Mouse (Mus musculus) forebrain, embryonic 10.5 days (tissue): ENCODE data around the gene Srp72. TPM values are rescaled to one million over a fixed set of nuclear protein-coding genes. Genes with fewer than 3 reads are reported as not detected.

Experiments
- DNase-seq: peaks from one replicate; pipeline ENCODE4 v3.0.0-alpha.2; 2017; ENCODE audit warnings: low spot score; ENCODE audit errors: extremely low spot score
- H3K27ac ChIP-seq: fragments of 300-500 bp; sonication (generic); 2 replicates; pipeline ENCODE4 v1.5.1; 2016; ENCODE audit warnings: mild to moderate bottlenecking
- H3K27me3 ChIP-seq: fragments of 300-500 bp; sonication (generic); 2 replicates; pipeline ENCODE4 v1.6.1; 2016; ENCODE audit warnings: mild to moderate bottlenecking; ENCODE audit not compliant: poor library complexity, severe bottlenecking
- H3K36me3 ChIP-seq: fragments of 300-500 bp; sonication (generic); replicated peaks from 2 replicates; pipeline ENCODE4 v1.6.1; 2016; ENCODE audit warnings: mild to moderate bottlenecking, moderate library complexity
- H3K4me1 ChIP-seq: fragments of 300-500 bp; sonication (generic); 2 replicates; pipeline ENCODE4 v1.6.1; 2016
- H3K4me3 ChIP-seq: fragments of 300-500 bp; sonication (generic); 2 replicates; pipeline ENCODE4 v1.5.1; 2016; ENCODE audit warnings: mild to moderate bottlenecking, moderate library complexity
- H3K9me3 ChIP-seq: fragments of 300-500 bp; sonication (generic); 2 replicates; pipeline ENCODE4 v1.6.1; 2016; ENCODE audit warnings: mild to moderate bottlenecking, moderate library complexity
- WGBS: fragments of 180-500 bp; shearing (Covaris S2); methylation state at CpG from one replicate; pipeline ENCODE4 v1.1.7; 2016; 5-methylcytosine and 5-hydroxymethylcytosine counted together
- polyA plus RNA-seq: library from polyadenylated mRNA; unstranded; fragments of >200 nt; fragmentation: Nextera tagmentation; extraction: Ambion mirVana; gene quantifications from 2 replicates; pipeline ENCODE4 v1.2.1, GENCODE M21; 2016

Srp72 gene
- 80.8 and 81.1 TPM in 2 replicates for polyA plus RNA-seq

DNA sequence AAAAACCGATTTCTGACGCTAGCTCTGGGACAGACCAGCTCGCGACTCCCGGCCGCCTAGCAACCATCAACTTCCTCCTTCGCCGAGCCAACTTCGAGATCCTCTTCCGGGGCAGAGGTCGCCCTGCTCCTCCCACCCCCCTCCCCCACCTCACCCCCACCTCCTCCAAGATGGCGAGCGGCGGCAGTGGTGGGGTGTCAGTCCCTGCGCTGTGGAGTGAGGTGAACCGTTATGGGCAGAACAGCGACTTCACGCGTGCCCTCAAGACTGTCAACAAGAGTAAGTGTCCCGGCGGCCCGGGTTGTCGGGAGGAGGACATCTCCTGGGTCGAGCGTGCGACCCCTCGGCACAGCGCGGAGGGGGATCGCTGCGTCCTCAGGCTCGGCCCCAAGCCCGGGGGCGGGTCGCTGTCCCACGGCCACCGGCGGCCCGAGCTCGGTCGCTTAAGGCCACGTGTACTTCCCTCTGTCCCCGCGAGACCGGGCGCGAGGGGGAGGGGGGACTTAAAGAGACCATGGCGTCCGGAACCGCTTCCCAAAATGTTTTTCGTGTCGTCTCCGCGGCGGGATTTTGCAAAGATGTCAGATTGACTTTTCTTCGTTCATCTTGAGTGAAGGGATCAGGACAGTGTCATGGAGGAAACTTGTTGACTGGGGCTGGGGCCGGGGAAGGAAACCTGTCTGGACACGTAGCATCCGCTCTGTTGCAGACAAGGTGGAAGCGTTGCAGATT is at the start of gene Srp72:
Gene Srp72 (plus strand): TSS at position 130 of the 732 bp plus-strand sequence.
- H3K27me3 ChIP-seq = no peaks in the 10 kb centered on the region
- peak; percentile 91 for DNase-seq
- no peaks in the 10 kb centered on the region for H3K9me3 ChIP-seq
- peaks cover 58% of the 10 kb centered on the region for H3K36me3 ChIP-seq
- peak within 1 kb of the TSS; percentile 96 for H3K4me3 ChIP-seq
- H3K4me1 ChIP-seq = peaks cover 20% of the 10 kb centered on the region
- peak within 1 kb of the TSS; percentile 92 for H3K27ac ChIP-seq
- whole genome bisulfite sequencing = under 1% methylated on average over 60 of the region's 60 CpGs

- Histone ChIP-seq H3K27me3 (no peaks in the 10 kb centered on the region), H3K4me3 (no peak overlapping the region), H3K27ac (no peak overlapping the region; the same call in 1 of the 2 replicates), H3K9me3 (peaks cover 38% of the 10 kb centered on the region), H3K4me1 (0 out of 2 replicates have a peak, but pooled peaks cover 2% of the 10 kb centered on the region), H3K36me3 (peaks cover 69% of the 10 kb centered on the region)
- WGBS = 83% methylated on average over 16 of the region's 16 CpGs
- DNase-seq = no peak
Observed at GRCm38 (mm10) chr5:76928124-76928832, 46.2 kb upstream of the Srp72 start.

- no peak for DNase-seq
- Histone ChIP-seq H3K4me3 (no peak overlapping the region), H3K27me3 (no peaks in the 10 kb centered on the region), H3K4me1 (0 out of 2 replicates have a peak, but pooled peaks cover 2% of the 10 kb centered on the region), H3K27ac (no peak overlapping the region), H3K36me3 (peaks cover 59% of the 10 kb centered on the region), H3K9me3 (peaks cover 38% of the 10 kb centered on the region)
- WGBS = 87% methylated on average over 7 of the region's 7 CpGs
Observed at GRCm38 (mm10) chr5:76929180-76929877, 45.2 kb upstream of the Srp72 start.

DNA sequence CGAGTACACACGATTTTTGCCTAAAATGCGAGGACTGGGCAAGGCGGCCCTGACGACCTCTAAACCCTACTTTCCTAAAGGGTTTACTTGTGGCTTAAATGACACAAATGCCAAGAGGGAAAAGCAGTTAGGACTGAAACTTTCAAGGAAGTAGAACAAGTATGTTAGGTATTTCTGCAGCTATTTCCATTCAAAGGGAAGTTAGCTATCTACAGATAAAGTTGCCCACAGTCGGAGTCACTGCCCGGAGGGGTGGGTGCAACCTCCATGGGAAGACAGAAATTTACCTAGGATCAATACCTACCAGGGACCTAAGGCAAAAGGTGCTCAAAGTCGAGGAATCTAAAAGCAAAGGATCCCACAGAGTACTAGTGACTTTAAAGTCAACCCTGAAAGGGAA is 34.8 kb upstream of the Srp72 start:
- H3K36me3 ChIP-seq = peaks cover 49% of the 10 kb centered on the region
- H3K27ac ChIP-seq = no peak overlapping the region
- peaks cover 20% of the 10 kb centered on the region for H3K9me3 ChIP-seq
- no peaks in the 10 kb centered on the region for H3K27me3 ChIP-seq
- H3K4me3 ChIP-seq = no peak overlapping the region
- WGBS = 95% methylated on average over 8 of the region's 8 CpGs
- no peaks in the 10 kb centered on the region for H3K4me1 ChIP-seq
- DNase-seq = no peak

DNA sequence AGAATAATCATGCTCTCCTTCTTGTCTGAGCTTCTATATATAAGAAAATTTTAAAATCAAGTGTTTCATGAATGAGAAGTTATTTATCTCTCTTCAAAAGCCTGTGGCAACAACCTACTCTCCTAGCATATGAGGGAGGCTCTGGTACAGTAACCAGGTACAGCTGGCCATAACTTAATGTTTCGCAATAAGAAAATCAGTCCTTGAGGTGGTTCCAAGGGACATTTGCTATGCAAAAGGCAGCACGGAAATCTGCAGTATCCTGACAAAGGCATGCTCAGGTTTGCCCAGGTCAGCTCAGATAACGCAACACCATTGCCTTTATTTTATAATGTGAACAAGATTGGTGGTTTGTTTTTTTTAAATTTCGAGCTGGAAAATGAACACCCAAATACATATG is 32.5 kb upstream of the Srp72 start:
- H3K27ac ChIP-seq = no peak overlapping the region
- DNase-seq = no peak
- H3K9me3 ChIP-seq = peaks cover 20% of the 10 kb centered on the region
- no peak overlapping the region for H3K4me3 ChIP-seq
- H3K36me3 ChIP-seq = peaks cover 66% of the 10 kb centered on the region
- H3K4me1 ChIP-seq = peaks cover 7% of the 10 kb centered on the region; the same call in 1 of the 2 replicates
- 90% methylated on average over 4 of the region's 4 CpGs for WGBS
- H3K27me3 ChIP-seq = no peaks in the 10 kb centered on the region

GRCm38 (mm10) chr5:76942505-76942904 is 32.0 kb upstream of the Srp72 start:
- Histone ChIP-seq H3K4me1 (peaks cover 7% of the 10 kb centered on the region; the same call in 1 of the 2 replicates), H3K9me3 (peaks cover 20% of the 10 kb centered on the region), H3K27ac (no peak overlapping the region), H3K4me3 (no peak overlapping the region), H3K36me3 (peaks cover 71% of the 10 kb centered on the region), H3K27me3 (no peaks in the 10 kb centered on the region)
- WGBS = 92% methylated on average over 4 of the region's 4 CpGs
- DNase-seq = no peak

DNA sequence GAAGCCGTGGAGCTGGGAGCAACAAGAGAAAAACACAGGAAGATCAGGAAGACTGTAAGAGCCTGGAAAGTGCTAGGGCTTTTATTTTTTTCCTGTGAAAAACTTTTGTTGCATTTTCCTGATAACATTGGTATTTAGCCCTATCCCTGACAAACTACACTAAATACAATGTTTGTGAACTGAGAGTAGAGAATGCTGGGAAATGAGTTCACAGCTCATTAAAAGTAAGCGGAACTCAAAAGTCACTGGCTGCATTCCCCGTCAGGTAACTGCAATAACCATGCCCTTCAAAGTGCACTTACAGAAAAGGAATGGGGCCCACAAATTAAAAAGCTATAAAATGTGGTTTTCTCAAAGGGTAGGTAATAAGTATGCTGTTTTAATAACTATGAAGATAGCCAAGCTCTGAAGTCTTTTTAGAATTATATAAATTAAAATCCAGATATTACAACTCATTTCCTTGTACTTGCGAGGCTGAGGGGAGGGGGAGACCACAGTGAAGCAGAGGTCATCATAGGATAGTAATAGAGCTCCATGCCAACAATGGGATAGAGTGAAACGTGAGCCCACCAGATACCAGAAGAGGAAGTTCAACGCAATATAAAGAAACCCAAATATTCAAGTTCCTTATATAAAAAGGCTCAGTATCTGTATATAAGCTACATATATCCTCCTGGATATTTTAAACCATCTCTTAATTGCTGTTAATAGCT is 29.4 kb upstream of the Srp72 start:
- H3K4me3 ChIP-seq = no peak overlapping the region
- DNase-seq = no peak
- H3K4me1 ChIP-seq = peaks cover 27% of the 10 kb centered on the region
- no peaks in the 10 kb centered on the region for H3K27me3 ChIP-seq
- H3K9me3 ChIP-seq = peaks cover 11% of the 10 kb centered on the region; the same call in 1 of the 2 replicates
- 86% methylated on average over 6 of the region's 6 CpGs for WGBS
- peaks cover 81% of the 10 kb centered on the region for H3K36me3 ChIP-seq
- H3K27ac ChIP-seq = no peak overlapping the region

DNA sequence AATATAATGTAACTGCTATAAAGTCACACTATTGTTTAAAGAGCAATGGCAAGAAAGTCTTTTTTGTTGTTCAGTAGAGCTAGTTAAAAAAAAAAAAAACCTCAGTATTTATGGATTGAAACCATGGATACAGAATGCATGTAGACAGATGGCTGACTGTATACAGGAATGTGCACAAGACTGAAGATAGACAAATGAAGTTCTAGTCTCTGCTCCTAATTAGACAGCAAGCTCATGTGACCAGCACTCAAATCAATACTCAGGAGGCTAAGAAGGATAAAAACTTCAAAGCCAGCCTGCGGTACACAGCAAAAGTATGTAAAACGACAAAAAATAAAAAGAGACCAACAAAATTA is 28.8 kb upstream of the Srp72 start:
- Histone ChIP-seq H3K27me3 (no peaks in the 10 kb centered on the region), H3K27ac (no peak overlapping the region), H3K4me1 (peaks cover 29% of the 10 kb centered on the region), H3K4me3 (no peak overlapping the region), H3K36me3 (peaks cover 76% of the 10 kb centered on the region), H3K9me3 (peaks cover 5% of the 10 kb centered on the region; the same call in 1 of the 2 replicates)
- 92% methylated on average over 2 of the region's 2 CpGs for WGBS
- no peak for DNase-seq

DNA sequence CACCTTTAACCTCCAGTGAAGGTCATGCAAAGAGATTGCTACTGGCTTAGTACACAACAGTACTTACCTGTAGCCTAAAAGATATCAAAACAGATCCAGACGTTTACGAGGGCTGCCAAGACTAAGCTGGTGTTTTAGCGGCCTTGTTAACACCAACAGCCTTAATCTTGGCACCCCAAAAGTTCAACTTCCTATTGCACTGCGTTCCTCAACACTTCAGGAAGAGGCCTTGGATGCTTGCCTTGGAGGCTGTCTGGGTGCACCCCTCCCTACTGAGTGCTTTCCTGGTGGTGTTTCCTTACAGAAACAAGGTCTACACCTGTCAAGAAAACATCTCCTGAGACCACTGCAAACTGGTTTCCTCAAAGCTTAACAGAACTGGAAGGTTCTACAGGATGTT is 27.3 kb upstream of the Srp72 start:
- H3K4me1 ChIP-seq = peaks cover 32% of the 10 kb centered on the region
- H3K27me3 ChIP-seq = no peaks in the 10 kb centered on the region
- WGBS = 92% methylated on average over 4 of the region's 4 CpGs
- H3K9me3 ChIP-seq = no peaks in the 10 kb centered on the region
- no peak for DNase-seq
- no peak overlapping the region for H3K4me3 ChIP-seq
- peaks cover 61% of the 10 kb centered on the region for H3K36me3 ChIP-seq
- no peak overlapping the region for H3K27ac ChIP-seq

DNA sequence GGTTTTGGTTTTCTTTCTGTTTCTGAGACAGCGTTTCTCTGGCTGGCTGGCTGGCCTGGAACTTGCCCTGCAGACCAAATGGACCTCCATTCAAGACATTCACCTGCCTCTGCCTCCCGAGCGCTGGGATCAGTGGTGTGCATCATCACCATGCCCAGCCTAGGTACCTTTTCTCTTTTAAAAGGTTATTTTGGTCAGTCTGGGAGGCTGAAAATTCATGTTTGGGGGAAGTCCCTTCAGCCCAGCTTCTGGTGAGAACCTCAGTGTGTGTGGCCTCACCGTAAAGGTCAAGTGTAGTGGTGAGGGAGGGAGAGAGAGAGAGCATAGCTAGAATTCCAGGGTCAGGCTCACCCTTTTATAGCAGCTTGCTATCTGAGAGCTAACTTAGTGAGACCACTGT is 26.7 kb upstream of the Srp72 start:
- DNase-seq = no peak
- H3K27me3 ChIP-seq = no peaks in the 10 kb centered on the region
- WGBS = 98% methylated on average over 4 of the region's 4 CpGs
- H3K36me3 ChIP-seq = peaks cover 55% of the 10 kb centered on the region
- peaks cover 37% of the 10 kb centered on the region for H3K4me1 ChIP-seq
- no peaks in the 10 kb centered on the region for H3K9me3 ChIP-seq
- H3K27ac ChIP-seq = no peak overlapping the region
- no peak overlapping the region for H3K4me3 ChIP-seq

DNA sequence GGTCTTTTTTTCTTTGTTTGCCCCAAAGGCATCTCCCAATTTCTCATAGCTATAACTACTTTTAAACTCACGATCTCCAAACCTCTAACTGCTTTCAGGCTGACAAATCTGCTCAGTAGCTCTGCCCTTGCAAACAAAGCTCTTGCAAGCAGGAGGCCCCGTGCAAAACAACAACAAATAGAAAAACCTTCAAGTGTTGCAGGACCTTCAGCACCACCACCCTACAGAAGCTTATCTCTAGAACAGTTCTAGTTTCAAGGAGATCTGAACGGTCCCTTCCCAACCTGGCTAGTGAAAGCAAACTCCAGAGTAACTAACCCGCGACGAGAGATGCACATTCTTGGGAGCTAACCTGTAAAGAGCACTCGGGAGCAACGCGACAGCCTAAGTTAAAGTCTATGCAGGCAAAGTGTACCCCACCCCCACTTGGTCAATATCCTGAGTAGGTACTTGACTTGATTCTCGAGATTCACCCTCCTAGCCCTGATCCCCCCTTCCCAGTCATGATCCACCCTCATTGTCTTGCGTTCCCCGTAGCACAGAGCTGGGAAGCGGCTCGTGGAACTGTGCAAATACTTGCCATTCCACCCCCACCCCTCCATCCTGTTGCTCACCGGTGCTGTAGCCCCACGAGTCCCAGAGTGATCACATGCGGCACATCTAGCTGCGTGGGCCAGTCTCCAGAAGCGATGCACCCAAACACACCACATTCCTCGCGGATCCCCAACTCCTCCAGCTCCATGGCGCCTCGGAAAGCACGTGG is 24.0 kb upstream of the Srp72 start:
- Histone ChIP-seq H3K27ac (peak overlapping the region; percentile 96), H3K4me3 (peak overlapping the region; percentile 80), H3K4me1 (peaks cover 59% of the 10 kb centered on the region), H3K36me3 (peaks cover 59% of the 10 kb centered on the region), H3K9me3 (no peaks in the 10 kb centered on the region), H3K27me3 (no peaks in the 10 kb centered on the region)
- WGBS = under 1% methylated on average over 24 of the region's 24 CpGs
- no peak for DNase-seq
